Mouse (Mus musculus): Measurements from ENCODE around the gene Apoa5. TPM values are rescaled to one million over a fixed set of nuclear protein-coding genes. Genes with fewer than 3 reads are reported as not detected.
A peak's percentile ranks its signal among the peaks of the same experiment; 100 is the strongest.

Apoa5 gene
- polyA plus RNA-seq, 1 experiment from 2014 or later, result 0.08 TPM

- WGBS, result 85% methylated on average over 9 of the region's 9 CpGs
Observed at GRCm38 (mm10) chr9:46272070-46272469, 3.6 kb downstream of the Apoa5 start.

GRCm38 (mm10) chr9:46272677-46273454, 4.4 kb downstream of the Apoa5 start, which contains the start of gene Zpr1:
Gene Zpr1, plus strand, starts transcription at chr9:46273064.
- Histone ChIP-seq H3K4me2 (ENCODE audit: low read length) (peak within 1 kb of the TSS; percentile 78), H3K9ac (ENCODE audit: low read depth, low read length) (peak within 1 kb of the TSS; percentile 79), H3K9me3 (replicated peaks; ENCODE audit: low read length) (no peaks in the 10 kb centered on the region), H3K4me1 (replicated peaks; ENCODE audit: insufficient read depth, low read length) (peaks cover 2% of the 10 kb centered on the region; the same call in 1 of the 2 replicates), H3K36me3 (ENCODE audit: insufficient read depth, low read length) (peaks cover 27% of the 10 kb centered on the region), H3K27me3 (ENCODE audit: insufficient read depth, low read length) (no peaks in the 10 kb centered on the region), H3K27ac (peak within 1 kb of the TSS; percentile 68), H3K4me3 (replicated peaks; ENCODE audit: low read depth, low read length) (peak within 1 kb of the TSS; percentile 81)
- peak; percentile 98 for DNase-seq (ENCODE audit: low spot score)
- 5% methylated on average over 45 of the region's 45 CpGs for WGBS
- peak; percentile 92 for ATAC-seq (replicated peaks; ENCODE audit: low FRiP score, low read depth)
- TF ChIP-seq CTCF (IDR thresholded peaks at IDR 0.05; ENCODE audit: low read depth), result peak; percentile 59

More at GRCm38 (mm10) chr9:46272070-46272469, 3.6 kb downstream of the Apoa5 start:
- Histone ChIP-seq H3K4me3 (replicated peaks; ENCODE audit: low read depth, low read length) (no peak overlapping the region), H3K4me1 (replicated peaks; ENCODE audit: insufficient read depth, low read length) (peaks cover 2% of the 10 kb centered on the region; the same call in 1 of the 2 replicates), H3K9ac (ENCODE audit: low read depth, low read length) (no peak overlapping the region), H3K9me3 (replicated peaks; ENCODE audit: low read length) (no peaks in the 10 kb centered on the region), H3K27me3 (ENCODE audit: insufficient read depth, low read length) (no peaks in the 10 kb centered on the region), H3K4me2 (ENCODE audit: low read length) (no peak overlapping the region), H3K27ac (no peak overlapping the region), H3K36me3 (ENCODE audit: insufficient read depth, low read length) (peaks cover 19% of the 10 kb centered on the region)
- ATAC-seq (replicated peaks; ENCODE audit: low FRiP score, low read depth) (no peak), DNase-seq (ENCODE audit: low spot score) (no peak)
- no peak for TF ChIP-seq CTCF (IDR thresholded peaks at IDR 0.05; ENCODE audit: low read depth)

GRCm38 (mm10) chr9:46274494-46274893, 6.1 kb downstream of the Apoa5 start:
- no peak for DNase-seq (ENCODE audit: low spot score)
- TF ChIP-seq CTCF (IDR thresholded peaks at IDR 0.05; ENCODE audit: low read depth), result no peak
- Histone ChIP-seq H3K27me3 (ENCODE audit: insufficient read depth, low read length) (no peaks in the 10 kb centered on the region), H3K4me2 (ENCODE audit: low read length) (no peak overlapping the region), H3K36me3 (ENCODE audit: insufficient read depth, low read length) (peaks cover 36% of the 10 kb centered on the region), H3K27ac (no peak overlapping the region), H3K9me3 (replicated peaks; ENCODE audit: low read length) (no peaks in the 10 kb centered on the region), H3K4me1 (replicated peaks; ENCODE audit: insufficient read depth, low read length) (peaks cover 2% of the 10 kb centered on the region; the same call in 1 of the 2 replicates), H3K4me3 (replicated peaks; ENCODE audit: low read depth, low read length) (no peak overlapping the region), H3K9ac (ENCODE audit: low read depth, low read length) (no peak overlapping the region)
- no peak for ATAC-seq (replicated peaks; ENCODE audit: low FRiP score, low read depth)
- 57% methylated on average over 9 of the region's 9 CpGs for WGBS

- H3K27ac ChIP-seq, result peak within 1 kb of the TSS; percentile 89
- H3K4me1 ChIP-seq (replicated peaks; ENCODE audit: insufficient read depth, low read length), result peaks cover 6% of the 10 kb centered on the region
- peak within 1 kb of the TSS; percentile 80 for H3K9ac ChIP-seq (ENCODE audit: low read depth, low read length)
- peak; percentile 72 for TF ChIP-seq CTCF (IDR thresholded peaks at IDR 0.05; ENCODE audit: low read depth)
- peaks cover 34% of the 10 kb centered on the region; the same call in 1 of the 2 replicates for H3K36me3 ChIP-seq (ENCODE audit: insufficient read depth, low read length)
- DNase-seq (ENCODE audit: low spot score), result peak; percentile 97
- WGBS, result under 1% methylated on average over 55 of the region's 55 CpGs
- H3K4me2 ChIP-seq (ENCODE audit: low read length), result peak within 1 kb of the TSS; percentile 63
- H3K4me3 ChIP-seq (replicated peaks; ENCODE audit: low read depth, low read length), result peak within 1 kb of the TSS; percentile 84
- ATAC-seq (replicated peaks; ENCODE audit: low FRiP score, low read depth), result peak; percentile 92
- H3K9me3 ChIP-seq (replicated peaks; ENCODE audit: low read length), result no peaks in the 10 kb centered on the region
- no peaks in the 10 kb centered on the region for H3K27me3 ChIP-seq (ENCODE audit: insufficient read depth, low read length)
Observed at GRCm38 (mm10) chr9:46282631-46283436, 14.4 kb downstream of the Apoa5 start, which contains the start of gene Bud13. Gene Bud13, plus strand, starts transcription at chr9:46283008.

GRCm38 (mm10) chr9:46298381-46298780, 29.9 kb downstream of the Apoa5 start:
- no peak overlapping the region for H3K27ac ChIP-seq
- H3K36me3 ChIP-seq (ENCODE audit: insufficient read depth, low read length), result peaks cover 14% of the 10 kb centered on the region; the same call in 1 of the 2 replicates
- H3K4me3 ChIP-seq (replicated peaks; ENCODE audit: low read depth, low read length), result no peak overlapping the region
- no peaks in the 10 kb centered on the region for H3K9me3 ChIP-seq (replicated peaks; ENCODE audit: low read length)
- no peak overlapping the region for H3K4me2 ChIP-seq (ENCODE audit: low read length)
- no peak for TF ChIP-seq CTCF (IDR thresholded peaks at IDR 0.05; ENCODE audit: low read depth)
- ATAC-seq (replicated peaks; ENCODE audit: low FRiP score, low read depth), result peak; percentile 77
- 53% methylated on average over 4 of the region's 4 CpGs for WGBS
- H3K9ac ChIP-seq (ENCODE audit: low read depth, low read length), result no peak overlapping the region
- no peaks in the 10 kb centered on the region for H3K27me3 ChIP-seq (ENCODE audit: insufficient read depth, low read length)
- DNase-seq (ENCODE audit: low spot score), result no peak
- no peaks in the 10 kb centered on the region for H3K4me1 ChIP-seq (replicated peaks; ENCODE audit: insufficient read depth, low read length)

GRCm38 (mm10) chr9:46302142-46302541, 33.7 kb downstream of the Apoa5 start:
- Histone ChIP-seq H3K4me3 (replicated peaks; ENCODE audit: low read depth, low read length) (no peak overlapping the region), H3K4me2 (ENCODE audit: low read length) (no peak overlapping the region), H3K27me3 (ENCODE audit: insufficient read depth, low read length) (no peaks in the 10 kb centered on the region), H3K4me1 (replicated peaks; ENCODE audit: insufficient read depth, low read length) (no peaks in the 10 kb centered on the region), H3K9ac (ENCODE audit: low read depth, low read length) (no peak overlapping the region), H3K36me3 (ENCODE audit: insufficient read depth, low read length) (peaks cover 6% of the 10 kb centered on the region; the same call in 1 of the 2 replicates), H3K27ac (no peak overlapping the region), H3K9me3 (replicated peaks; ENCODE audit: low read length) (no peaks in the 10 kb centered on the region)
- no peak for ATAC-seq (replicated peaks; ENCODE audit: low FRiP score, low read depth)
- peak; percentile 92 for TF ChIP-seq CTCF (IDR thresholded peaks at IDR 0.05; ENCODE audit: low read depth)
- 9% methylated on average over 2 of the region's 2 CpGs for WGBS
- DNase-seq (ENCODE audit: low spot score), result peak; percentile 77

Measured in kidney, postnatal 0 days (tissue).